Mouse (Mus musculus) testis, adult 2 months (tissue): ENCODE data around the gene Setmar. TPM values are rescaled to one million over a fixed set of nuclear protein-coding genes. Genes with fewer than 3 reads are reported as not detected.
"Not testable (repeated sequence)": the region's sequence is repeated elsewhere in the genome, so short reads cannot be mapped to it uniquely, and the experiment has no call there.

ENCODE experiments used
- H3K27ac ChIP-seq: fragments of 200-500 bp; 2 replicates; pipeline ENCODE4 v1.5.1; 2012; ENCODE audit warnings: low read depth, low read length; ENCODE audit not compliant: control insufficient read depth, insufficient read depth
- H3K27me3 ChIP-seq: fragments of 200-500 bp; 2 replicates; pipeline ENCODE4 v1.6.1; 2012; ENCODE audit warnings: mild to moderate bottlenecking, low read length, moderate library complexity; ENCODE audit not compliant: control insufficient read depth, insufficient read depth
- H3K36me3 ChIP-seq: fragments of 200-500 bp; 2 replicates; pipeline ENCODE4 v1.6.1; 2012; ENCODE audit warnings: mild to moderate bottlenecking, low read length; ENCODE audit not compliant: control insufficient read depth, insufficient read depth
- H3K4me1 ChIP-seq: fragments of 200-500 bp; 2 replicates; pipeline ENCODE4 v1.6.1; 2012; ENCODE audit warnings: low read length; ENCODE audit not compliant: control insufficient read depth, insufficient read depth
- H3K4me3 ChIP-seq: fragments of 200-500 bp; 2 replicates; pipeline ENCODE4 v1.5.1; 2012; ENCODE audit warnings: low read depth, mild to moderate bottlenecking, low read length, moderate library complexity, mixed read lengths; ENCODE audit not compliant: control insufficient read depth
- CTCF ChIP-seq: fragments of 200-500 bp; IDR thresholded peaks from 2 replicates; pipeline ENCODE4 v1.5.1; 2012; ENCODE audit warnings: low read depth, mild to moderate bottlenecking, inconsistent platforms, low read length, moderate library complexity; ENCODE audit not compliant: control insufficient read depth, insufficient read depth, insufficient replicate concordance
- POLR2A ChIP-seq: fragments of 200-500 bp; IDR thresholded peaks from 2 replicates; pipeline ENCODE4 v1.6.1; 2012; ENCODE audit warnings: low read depth, mild to moderate bottlenecking, inconsistent platforms, low read length, moderate library complexity; ENCODE audit not compliant: control insufficient read depth
- polyA plus RNA-seq: library from polyadenylated mRNA; depleted of rRNA; stranded (reverse); fragments of >200 nt; gene quantifications from 2 replicates; pipeline ENCODE4 v1.2.3, GENCODE M21; 2012; rRNA removed

Gene Setmar
- 0.71 and 0.93 TPM in 2 replicates for polyA plus RNA-seq

DNA sequence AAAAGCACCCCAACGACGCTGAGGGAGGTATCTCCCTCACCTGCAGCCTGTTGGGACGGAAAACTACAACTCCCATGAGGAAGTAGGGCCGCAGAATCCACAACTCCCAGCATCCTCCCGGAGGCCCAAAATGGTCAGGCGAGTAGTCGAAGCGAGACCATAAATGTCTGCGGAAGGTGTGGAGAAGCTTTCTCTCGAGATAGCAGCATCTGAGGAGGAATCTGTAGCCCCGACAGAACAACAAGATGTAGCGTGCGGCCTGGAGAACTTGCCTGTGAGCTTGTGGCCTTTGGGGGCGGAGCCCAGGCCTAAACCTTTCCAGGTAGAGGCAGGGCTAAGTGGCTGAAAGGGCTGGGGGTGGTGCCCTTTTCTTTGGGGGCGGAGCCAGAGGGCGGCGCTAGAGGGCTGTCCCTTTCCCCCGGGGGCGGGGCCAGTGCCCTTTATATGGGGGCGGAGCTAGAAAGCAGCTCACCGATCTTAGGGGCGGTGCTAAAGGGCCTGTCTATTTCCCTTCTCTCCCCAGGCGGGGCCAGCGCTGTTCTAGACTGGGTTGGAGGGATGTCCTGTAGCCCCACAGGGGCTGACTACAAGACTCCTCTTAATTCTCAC, at the start of gene Setmar:
TSS of gene Setmar (plus strand) at position 128 of the 609 bp plus-strand sequence.
- TF ChIP-seq CTCF (no peak), POLR2A (peak; percentile 37; the same call in 1 of the 2 replicates)
- no peaks in the 10 kb centered on the region for H3K27me3 ChIP-seq
- H3K4me1 ChIP-seq, result peaks cover 7% of the 10 kb centered on the region; the same call in 1 of the 2 replicates

DNA sequence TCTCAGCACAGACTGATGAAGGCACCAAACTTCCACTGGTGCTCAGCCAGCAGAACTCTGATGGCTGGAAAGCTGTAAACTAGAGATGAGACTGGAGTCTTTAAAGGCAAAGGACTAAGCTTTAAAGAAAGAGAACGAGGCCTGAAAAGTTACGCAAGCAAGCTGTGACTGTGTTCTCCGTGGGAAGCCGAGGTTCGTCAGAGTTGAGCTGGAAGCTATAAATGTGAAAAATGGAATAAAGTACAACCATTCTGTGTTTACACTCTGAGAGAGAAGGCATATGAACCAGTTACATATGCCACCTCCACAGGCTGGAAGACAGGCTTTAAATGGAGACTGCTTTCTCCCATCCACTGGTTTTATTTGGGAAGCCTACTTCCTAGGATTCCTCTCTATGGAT, 43.2 kb upstream of the Setmar start:
- no peaks in the 10 kb centered on the region for H3K36me3 ChIP-seq
- H3K27ac ChIP-seq, result no peak overlapping the region
- H3K4me3 ChIP-seq, result no peak overlapping the region
- TF ChIP-seq CTCF, result no peak
- no peak for TF ChIP-seq POLR2A
- H3K27me3 ChIP-seq, result no peaks in the 10 kb centered on the region
- H3K4me1 ChIP-seq, result no peaks in the 10 kb centered on the region

More for the DNA sequence above, at the start of gene Setmar:
- Histone ChIP-seq H3K36me3 (no peaks in the 10 kb centered on the region), H3K27ac (peak within 1 kb of the TSS; percentile 92), H3K4me3 (peak within 1 kb of the TSS; percentile 96)

DNA sequence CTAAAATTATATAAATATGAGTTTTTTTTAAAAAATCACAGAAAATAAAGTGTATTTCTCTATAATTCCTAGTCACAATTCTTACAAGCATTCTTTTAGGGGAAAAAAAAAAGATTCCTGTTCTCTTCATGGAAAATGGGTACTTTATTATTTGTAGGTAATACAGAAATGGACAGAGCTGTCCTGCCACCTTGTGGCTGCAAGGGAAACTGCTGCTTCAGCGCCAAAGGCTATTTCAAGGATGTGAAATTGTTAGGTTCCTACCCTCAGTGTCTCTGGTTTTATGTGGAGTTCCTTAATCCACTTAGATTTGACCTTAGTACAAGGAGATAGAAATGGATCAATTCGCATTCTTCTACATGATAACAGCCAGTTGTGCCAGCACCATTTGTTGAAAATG, 9.8 kb upstream of the Setmar start:
- H3K27ac ChIP-seq, H3K27me3 ChIP-seq, H3K36me3 ChIP-seq, H3K4me3 ChIP-seq, H3K4me1 ChIP-seq: not testable (repeated sequence)
- TF ChIP-seq CTCF, result peak; percentile 69; the same call in 1 of the 2 replicates

DNA sequence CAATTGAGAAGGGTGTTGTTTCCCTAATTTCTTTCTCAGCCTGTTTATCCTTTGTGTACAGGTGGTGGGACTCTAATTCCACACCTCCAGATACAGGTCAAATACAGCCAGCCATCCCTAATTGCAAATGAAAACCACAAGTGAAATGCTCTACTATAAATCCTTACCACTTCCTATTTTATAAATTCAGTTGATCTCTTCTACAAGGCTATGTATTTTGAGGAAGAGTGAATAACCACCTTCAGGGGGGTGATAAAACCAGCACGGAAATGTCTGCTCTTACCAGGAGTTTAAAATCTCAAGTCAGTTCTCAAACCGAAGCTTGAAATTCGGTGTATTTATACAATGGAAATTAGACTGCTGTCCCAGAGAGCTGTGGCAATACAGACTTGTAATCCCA, 8.9 kb upstream of the Setmar start:
- no peak for TF ChIP-seq CTCF
- TF ChIP-seq POLR2A, result no peak
- Histone ChIP-seq H3K36me3 (no peaks in the 10 kb centered on the region), H3K27ac (no peak overlapping the region), H3K4me1 (no peaks in the 10 kb centered on the region), H3K4me3 (no peak overlapping the region), H3K27me3 (no peaks in the 10 kb centered on the region)

DNA sequence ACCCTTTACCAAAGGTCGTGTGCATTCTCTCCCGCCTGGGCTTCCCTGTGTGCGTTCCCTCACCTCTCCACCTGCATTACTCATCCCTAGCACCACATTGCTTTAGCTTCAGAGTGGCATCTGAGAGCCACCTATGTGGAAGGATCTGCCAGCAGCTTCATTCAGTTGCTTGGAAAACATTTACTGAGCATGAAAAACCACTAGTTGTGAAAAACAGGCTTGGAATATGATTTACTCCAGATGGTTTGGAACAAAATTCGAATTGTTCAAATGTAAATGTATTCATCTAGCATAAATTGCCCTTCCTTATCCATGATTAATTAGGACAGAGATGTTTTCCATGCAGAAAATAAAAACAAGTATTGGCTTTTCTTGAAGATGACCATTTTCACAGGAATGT, 7.5 kb upstream of the Setmar start:
- no peak overlapping the region for H3K27ac ChIP-seq
- TF ChIP-seq POLR2A, result no peak
- no peak for TF ChIP-seq CTCF
- no peaks in the 10 kb centered on the region for H3K27me3 ChIP-seq
- no peaks in the 10 kb centered on the region for H3K4me1 ChIP-seq
- no peak overlapping the region for H3K4me3 ChIP-seq
- H3K36me3 ChIP-seq, result no peaks in the 10 kb centered on the region

DNA sequence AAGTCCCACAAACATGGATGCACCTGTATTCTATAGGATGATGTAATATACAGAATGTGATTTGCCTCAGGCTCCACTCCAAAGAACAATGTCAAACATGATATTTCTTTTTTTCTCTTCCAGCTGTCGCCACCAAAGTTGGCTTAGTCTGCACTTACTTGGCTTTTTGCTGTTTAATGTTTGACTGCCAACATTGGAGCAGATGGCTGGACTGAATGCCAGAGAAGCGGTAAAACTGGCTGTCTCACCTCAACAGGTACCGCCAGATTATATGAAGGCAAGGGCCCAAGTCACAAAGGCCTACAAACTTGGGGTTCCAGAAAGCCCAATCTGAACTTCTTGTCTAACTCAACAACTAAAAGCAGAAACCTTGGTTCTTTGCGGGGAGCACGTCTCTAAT, 6.8 kb upstream of the Setmar start:
- H3K4me1 ChIP-seq, result no peaks in the 10 kb centered on the region
- no peaks in the 10 kb centered on the region for H3K27me3 ChIP-seq
- H3K36me3 ChIP-seq, result no peaks in the 10 kb centered on the region
- no peak overlapping the region for H3K27ac ChIP-seq
- TF ChIP-seq POLR2A, result no peak
- TF ChIP-seq CTCF, result no peak
- no peak overlapping the region for H3K4me3 ChIP-seq

DNA sequence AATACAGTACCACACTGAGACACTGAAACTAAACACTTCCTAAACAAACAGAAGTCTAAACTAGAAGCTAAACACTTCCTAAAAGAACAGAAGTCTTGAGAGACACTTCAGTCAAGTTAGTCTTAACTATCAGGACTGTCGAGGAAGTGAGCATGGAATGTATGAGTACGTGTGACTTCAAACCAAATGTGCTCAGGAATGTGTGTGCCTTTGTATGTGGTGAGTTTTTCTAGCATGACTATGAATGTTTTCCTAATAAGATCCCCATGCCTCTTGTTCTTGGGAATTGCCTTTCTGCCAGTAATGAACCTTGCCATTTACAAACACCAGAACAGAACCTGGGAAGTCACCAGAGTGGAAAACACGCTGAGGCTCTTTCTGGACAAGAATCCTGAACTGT, 3.7 kb upstream of the Setmar start:
- Histone ChIP-seq H3K4me3 (no peak overlapping the region), H3K36me3 (no peaks in the 10 kb centered on the region), H3K27ac (no peak overlapping the region)

More for the DNA sequence above, 3.7 kb upstream of the Setmar start:
- peaks cover 7% of the 10 kb centered on the region; the same call in 1 of the 2 replicates for H3K4me1 ChIP-seq
- no peak for TF ChIP-seq CTCF
- no peak for TF ChIP-seq POLR2A
- H3K27me3 ChIP-seq, result no peaks in the 10 kb centered on the region
